ENCODE assay signal across 8 mouse cellular contexts in genomic region chr10:80399191-80399972, GRCm38 (mm10). TPM values are rescaled to one million over a fixed set of nuclear protein-coding genes. Genes with fewer than 3 reads are reported as not detected.
A peak's percentile ranks its signal among the peaks of the same experiment; 100 is the strongest.
DNase-seq lines count a peak whose midpoint lies in the region; ATAC-seq and TF ChIP-seq lines count a peak whose summit lies in the region.

Gene Mbd3 (minus strand): TSS chr10:80399550.

- H3K27ac ChIP-seq in forebrain, embryonic 12.5 days, result peak within 1 kb of the TSS; percentile 100
- peak within 1 kb of the TSS; percentile 97 for H3K27ac ChIP-seq in heart, postnatal 0 days (ENCODE audit: low read depth)
- peak within 1 kb of the TSS; percentile 99 for H3K27ac ChIP-seq in liver, embryonic 16.5 days (ENCODE audit: low read length)
- H3K27ac ChIP-seq in neural tube, embryonic 13.5 days (replicated peaks), result peak within 1 kb of the TSS; percentile 100
- H3K27ac ChIP-seq in testis, adult 2 months (ENCODE audit: control insufficient read depth, insufficient read depth, low read depth, low read length), result peak within 1 kb of the TSS; percentile 99

- TF ChIP-seq POLR2A in testis, adult 2 months (IDR thresholded peaks at IDR 0.05; ENCODE audit: control insufficient read depth, low read depth, low read length), result peak; percentile 96

- TF ChIP-seq EP300 in heart, postnatal 0 days (IDR thresholded peaks at IDR 0.05; ENCODE audit: low read depth), result no peak

- no peaks in the 10 kb centered on the region for H3K9me3 ChIP-seq in E14TG2a.4 (ENCODE audit: low read length)
- peaks cover 5% of the 10 kb centered on the region; the same call in 1 of the 2 replicates for H3K9me3 ChIP-seq in forebrain, embryonic 12.5 days
- no peaks in the 10 kb centered on the region for H3K9me3 ChIP-seq in heart, postnatal 0 days (replicated peaks; ENCODE audit: control insufficient read depth, low read length)
- no peaks in the 10 kb centered on the region for H3K9me3 ChIP-seq in liver, embryonic 16.5 days (replicated peaks; ENCODE audit: control insufficient read depth, low read length)
- H3K9me3 ChIP-seq in neural tube, embryonic 13.5 days, result no peaks in the 10 kb centered on the region

- peak; percentile 96 for ATAC-seq in forebrain, embryonic 12.5 days (ENCODE audit: low FRiP score)
- ATAC-seq in heart, postnatal 0 days (ENCODE audit: insufficient read depth, low read depth), result peak; percentile 93
- peak; percentile 91 for ATAC-seq in liver, embryonic 16.5 days (ENCODE audit: low read depth)
- peak; percentile 97 for ATAC-seq in neural tube, embryonic 13.5 days (ENCODE audit: low read depth)

- peaks cover 76% of the 10 kb centered on the region for H3K36me3 ChIP-seq in E14TG2a.4 (ENCODE audit: insufficient read depth, low read length)
- H3K36me3 ChIP-seq in forebrain, embryonic 12.5 days (replicated peaks), result peaks cover 57% of the 10 kb centered on the region
- H3K36me3 ChIP-seq in heart, postnatal 0 days (replicated peaks; ENCODE audit: control insufficient read depth, insufficient read depth, low read length), result peaks cover 44% of the 10 kb centered on the region
- H3K36me3 ChIP-seq in liver, embryonic 16.5 days (ENCODE audit: control insufficient read depth, insufficient read depth), result peaks cover 34% of the 10 kb centered on the region
- H3K36me3 ChIP-seq in neural tube, embryonic 13.5 days, result peaks cover 53% of the 10 kb centered on the region
- H3K36me3 ChIP-seq in testis, adult 2 months (ENCODE audit: control insufficient read depth, insufficient read depth, low read length), result no peaks in the 10 kb centered on the region; the same call in none of the 2 replicates

- peak within 1 kb of the TSS; percentile 84 for H3K4me2 ChIP-seq in forebrain, embryonic 12.5 days
- peak within 1 kb of the TSS; percentile 81 for H3K4me2 ChIP-seq in heart, postnatal 0 days (ENCODE audit: low read depth, low read length)
- peak within 1 kb of the TSS; percentile 98 for H3K4me2 ChIP-seq in liver, embryonic 16.5 days (ENCODE audit: low read depth, low read length)
- peak within 1 kb of the TSS; percentile 96 for H3K4me2 ChIP-seq in neural tube, embryonic 13.5 days

- peaks cover 75% of the 10 kb centered on the region for H3K4me1 ChIP-seq in E14TG2a.4 (replicated peaks; ENCODE audit: low read depth, low read length)
- peaks cover 32% of the 10 kb centered on the region for H3K4me1 ChIP-seq in forebrain, embryonic 12.5 days
- peaks cover 22% of the 10 kb centered on the region for H3K4me1 ChIP-seq in heart, postnatal 0 days (ENCODE audit: control insufficient read depth, insufficient read depth)
- peaks cover 36% of the 10 kb centered on the region for H3K4me1 ChIP-seq in liver, embryonic 16.5 days (ENCODE audit: control insufficient read depth, low read depth, low read length)
- peaks cover 40% of the 10 kb centered on the region for H3K4me1 ChIP-seq in neural tube, embryonic 13.5 days (replicated peaks)
- H3K4me1 ChIP-seq in testis, adult 2 months (ENCODE audit: control insufficient read depth, insufficient read depth, low read length), result peaks cover 15% of the 10 kb centered on the region

- H3K27me3 ChIP-seq in E14TG2a.4 (ENCODE audit: insufficient read depth, low read length), result no peaks in the 10 kb centered on the region
- no peaks in the 10 kb centered on the region for H3K27me3 ChIP-seq in forebrain, embryonic 12.5 days
- no peaks in the 10 kb centered on the region for H3K27me3 ChIP-seq in heart, postnatal 0 days (ENCODE audit: control insufficient read depth, insufficient read depth, low read length)
- H3K27me3 ChIP-seq in liver, embryonic 16.5 days (ENCODE audit: control insufficient read depth, insufficient read depth, low read depth, low read length), result no peaks in the 10 kb centered on the region
- no peaks in the 10 kb centered on the region for H3K27me3 ChIP-seq in neural tube, embryonic 13.5 days
- no peaks in the 10 kb centered on the region for H3K27me3 ChIP-seq in testis, adult 2 months (ENCODE audit: control insufficient read depth, insufficient read depth, low read length)

- 1% methylated on average over 74 of the region's 82 CpGs for WGBS in forebrain, embryonic 12.5 days
- under 1% methylated on average over 72 of the region's 82 CpGs for WGBS in heart, postnatal 0 days
- under 1% methylated on average over 57 of the region's 82 CpGs for WGBS in liver, embryonic 16.5 days (ENCODE audit: insufficient replicate concordance)
- WGBS in neural tube, embryonic 13.5 days, result under 1% methylated on average over 80 of the region's 82 CpGs

- TF ChIP-seq CTCF in E14TG2a.4 (conservative IDR thresholded peaks at IDR 0.05; ENCODE audit: low read length), result no peak
- no peak for TF ChIP-seq CTCF in heart, postnatal 0 days (IDR thresholded peaks at IDR 0.05; ENCODE audit: low read depth)
- no peak for TF ChIP-seq CTCF in testis, adult 2 months (IDR thresholded peaks at IDR 0.05; ENCODE audit: control insufficient read depth, insufficient read depth, insufficient replicate concordance, low read depth, low read length)

- H3K4me3 ChIP-seq in E14TG2a.4 (replicated peaks; ENCODE audit: low read length), result peak within 1 kb of the TSS; percentile 87
- H3K4me3 ChIP-seq in forebrain, embryonic 12.5 days (replicated peaks), result peak within 1 kb of the TSS; percentile 78
- peak within 1 kb of the TSS; percentile 83 for H3K4me3 ChIP-seq in heart, postnatal 0 days (ENCODE audit: low read depth, low read length)
- peak within 1 kb of the TSS; percentile 96 for H3K4me3 ChIP-seq in liver, embryonic 16.5 days (ENCODE audit: low read depth, low read length)
- peak within 1 kb of the TSS; percentile 76 for H3K4me3 ChIP-seq in neural tube, embryonic 13.5 days
- H3K4me3 ChIP-seq in testis, adult 2 months (ENCODE audit: control insufficient read depth, low read depth, low read length), result peak within 1 kb of the TSS; percentile 93

- peak; percentile 99 for DNase-seq in c-Kit-positive CD71-positive TER-119-positive erythroid progenitor cells, embryonic 14.5 days (ENCODE audit: low spot score)
- DNase-seq in heart, postnatal 0 days (ENCODE audit: low spot score), result peak; percentile 100
- peak; percentile 99 to 100 for DNase-seq in kidney, postnatal 4 days

- H3K9ac ChIP-seq in forebrain, embryonic 12.5 days, result peak within 1 kb of the TSS; percentile 93
- peak within 1 kb of the TSS; percentile 87 for H3K9ac ChIP-seq in heart, postnatal 0 days (replicated peaks; ENCODE audit: low read depth, low read length)
- H3K9ac ChIP-seq in liver, embryonic 16.5 days (ENCODE audit: low read depth, low read length), result peak within 1 kb of the TSS; percentile 97
- peak within 1 kb of the TSS; percentile 95 for H3K9ac ChIP-seq in neural tube, embryonic 13.5 days

RNA-seq across cellular contexts. Expression of gene Mbd3, which starts in this region (rescaled TPM):
- polyA plus RNA-seq in forebrain, embryonic 12.5 days (2016; fragmentation: Nextera tagmentation; extraction: Ambion mirVana), result 312 and 327 TPM in 2 replicates
- 35.1 and 35.3 TPM in 2 replicates for total RNA-seq in heart, postnatal 0 days (2014; rRNA removed; ENCODE audit: low replicate concordance)
- 75.6 and 78.0 TPM in 2 replicates for polyA plus RNA-seq in heart, postnatal 0 days (2015; fragmentation: Nextera tagmentation; extraction: Ambion mirVana)
- 49.2 and 52.7 TPM in 2 replicates for polyA plus RNA-seq in liver, embryonic 16.5 days (2015; fragmentation: Nextera tagmentation; extraction: Ambion mirVana)
- polyA plus RNA-seq in neural tube, embryonic 13.5 days (2015; fragmentation: Nextera tagmentation; extraction: Ambion mirVana), result 238 and 241 TPM in 2 replicates
- polyA plus RNA-seq in testis, adult 2 months (2012; rRNA removed), result 135 and 153 TPM in 2 replicates

Comparison
In these comparisons a context has a peak if more than half of its experiments do, and no peak if none do; other contexts are left out.
1. Peak in every context shown above with its lines: DNase-seq, ATAC-seq, H3K4me3 ChIP-seq and H3K27ac ChIP-seq.